Mouse (Mus musculus): ENCODE measurements around the gene Efcab7. TPM values are rescaled to one million over a fixed set of nuclear protein-coding genes. Genes with fewer than 3 reads are reported as not detected.

Efcab7 gene
- polyA plus RNA-seq, 1 experiment from 2014 or later = 25.6 TPM

DNA sequence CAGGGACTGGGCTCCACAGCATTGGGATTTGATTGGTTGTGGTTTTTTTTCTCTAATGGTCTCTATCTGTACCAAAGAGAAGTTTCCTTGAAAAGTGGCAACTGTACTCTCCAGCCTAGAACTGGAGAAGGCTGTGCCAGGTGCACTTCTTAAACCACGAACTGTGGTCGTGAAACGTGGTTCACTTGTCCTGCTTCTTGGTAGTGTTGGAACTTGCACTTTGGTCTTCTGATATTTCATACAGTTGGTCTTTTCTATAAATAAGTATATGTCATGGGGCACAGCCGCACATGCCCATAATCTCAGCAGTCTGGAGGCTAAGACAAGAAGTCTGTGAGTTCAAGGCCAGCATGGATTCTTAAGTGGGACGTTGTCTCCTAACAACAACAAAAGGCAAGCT, 107.3 kb downstream of the Efcab7 start:
- WGBS = 94% methylated on average over 5 of the region's 5 CpGs
- no peak overlapping the region for H3K4me3 ChIP-seq (ENCODE audit: low read depth, low read length)
- DNase-seq (ENCODE audit: low spot score) (no peak), ATAC-seq (replicated peaks; ENCODE audit: low FRiP score) (no peak)
- H3K4me1 ChIP-seq (replicated peaks; ENCODE audit: control insufficient read depth, insufficient read depth, low read length) = no peaks in the 10 kb centered on the region
- no peaks in the 10 kb centered on the region for H3K36me3 ChIP-seq (ENCODE audit: control insufficient read depth, insufficient read depth, low read length)
- H3K4me2 ChIP-seq (ENCODE audit: low read depth, low read length, severe bottlenecking) = no peak overlapping the region
- no peaks in the 10 kb centered on the region for H3K27me3 ChIP-seq (ENCODE audit: control insufficient read depth, insufficient read depth, low read length)
- no peaks in the 10 kb centered on the region for H3K9me3 ChIP-seq (ENCODE audit: control insufficient read depth, low read length)
- no peak overlapping the region for H3K27ac ChIP-seq (ENCODE audit: low read depth, low read length)
- H3K9ac ChIP-seq (ENCODE audit: low read length) = no peak overlapping the region

DNA sequence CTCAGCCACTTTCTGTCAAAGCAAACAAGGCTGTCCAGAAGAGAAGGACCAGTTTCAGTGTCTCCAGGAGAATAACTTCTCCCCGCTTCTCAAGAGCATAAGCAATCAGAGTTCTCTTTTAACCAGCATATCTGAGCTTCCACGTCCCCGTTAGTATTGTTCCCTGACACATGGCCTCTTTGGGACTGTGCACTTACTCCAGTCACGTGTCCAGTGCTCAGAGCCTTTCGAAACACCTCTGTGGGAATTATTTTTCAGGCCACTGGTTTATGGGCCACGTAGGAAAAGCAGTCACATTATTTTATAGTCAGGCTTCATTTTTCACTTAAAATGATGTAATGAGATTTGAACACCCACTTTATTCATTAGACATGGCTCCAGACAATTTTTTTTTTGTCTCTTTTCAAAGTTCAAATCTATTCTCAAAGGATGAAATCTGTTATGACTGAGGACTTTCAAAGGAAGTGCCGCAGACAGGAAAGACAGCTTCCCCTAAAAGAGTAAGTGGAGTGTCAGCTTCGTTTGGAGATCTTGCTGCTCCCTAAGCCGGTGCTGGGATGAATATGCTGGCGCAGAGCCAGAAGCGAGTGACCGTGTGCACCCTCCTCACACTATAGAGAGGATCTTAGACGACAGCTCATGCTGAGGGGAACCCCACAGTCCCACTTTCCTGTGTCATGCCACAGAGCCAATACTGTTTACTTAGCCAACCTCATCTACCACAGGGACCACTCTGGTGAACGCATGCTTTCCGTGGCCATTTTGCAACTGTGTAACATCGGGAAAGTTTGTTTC, 110.9 kb downstream of the Efcab7 start:
- ATAC-seq (replicated peaks; ENCODE audit: low FRiP score) = no peak
- Histone ChIP-seq H3K4me1 (replicated peaks; ENCODE audit: control insufficient read depth, insufficient read depth, low read length) (no peaks in the 10 kb centered on the region), H3K27ac (ENCODE audit: low read depth, low read length) (no peak overlapping the region), H3K4me3 (ENCODE audit: low read depth, low read length) (no peak overlapping the region), H3K36me3 (ENCODE audit: control insufficient read depth, insufficient read depth, low read length) (no peaks in the 10 kb centered on the region), H3K9me3 (ENCODE audit: control insufficient read depth, low read length) (no peaks in the 10 kb centered on the region), H3K27me3 (ENCODE audit: control insufficient read depth, insufficient read depth, low read length) (no peaks in the 10 kb centered on the region), H3K9ac (ENCODE audit: low read length) (no peak overlapping the region), H3K4me2 (ENCODE audit: low read depth, low read length, severe bottlenecking) (no peak overlapping the region)
- DNase-seq (ENCODE audit: low spot score) = no peak
- WGBS = 77% methylated on average over 16 of the region's 16 CpGs

DNA sequence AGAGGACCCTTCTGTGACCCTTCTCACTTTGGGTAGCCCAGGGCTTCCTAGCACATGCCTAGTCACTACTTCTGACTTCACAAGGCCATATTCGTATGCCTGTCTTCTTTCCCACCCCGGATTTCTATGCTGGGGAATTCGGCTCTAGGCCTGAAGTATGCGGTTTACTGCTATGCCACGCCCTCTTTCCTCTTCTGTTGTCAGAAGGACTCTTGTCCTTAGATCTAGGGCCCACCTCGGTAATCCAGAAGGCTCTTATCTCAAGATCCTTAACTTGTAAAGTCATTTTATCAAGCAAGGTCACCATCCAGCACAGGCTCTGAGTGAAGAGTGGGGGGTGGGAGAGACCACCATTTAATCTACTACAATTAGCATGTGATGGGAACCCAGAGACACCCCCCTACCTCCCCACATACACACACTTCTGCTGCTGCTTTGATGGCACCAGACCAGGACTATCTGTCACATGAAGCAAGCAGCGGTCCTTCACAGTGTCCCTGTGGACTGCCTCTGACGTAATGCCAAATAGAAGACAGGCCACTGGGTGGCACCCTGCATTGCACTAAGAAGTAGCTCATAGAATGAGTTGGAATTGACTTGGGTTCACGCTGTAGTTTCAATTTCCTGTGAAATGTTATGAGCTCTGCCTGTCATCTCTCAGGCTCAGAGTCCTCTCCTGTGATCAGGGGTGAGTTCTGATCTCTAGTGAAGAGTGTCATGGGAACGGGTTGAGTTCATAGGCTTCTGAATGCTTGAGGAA, 112.8 kb downstream of the Efcab7 start:
- Histone ChIP-seq H3K4me1 (replicated peaks; ENCODE audit: control insufficient read depth, insufficient read depth, low read length) (no peaks in the 10 kb centered on the region), H3K9ac (ENCODE audit: low read length) (no peak overlapping the region), H3K4me3 (ENCODE audit: low read depth, low read length) (no peak overlapping the region), H3K27ac (ENCODE audit: low read depth, low read length) (no peak overlapping the region), H3K4me2 (ENCODE audit: low read depth, low read length, severe bottlenecking) (no peak overlapping the region), H3K9me3 (ENCODE audit: control insufficient read depth, low read length) (no peaks in the 10 kb centered on the region), H3K27me3 (ENCODE audit: control insufficient read depth, insufficient read depth, low read length) (no peaks in the 10 kb centered on the region), H3K36me3 (ENCODE audit: control insufficient read depth, insufficient read depth, low read length) (no peaks in the 10 kb centered on the region)
- DNase-seq (ENCODE audit: low spot score) = no peak
- 88% methylated on average over 10 of the region's 10 CpGs for WGBS
- no peak; the same call in 1 of the 2 replicates for ATAC-seq (replicated peaks; ENCODE audit: low FRiP score)

DNA sequence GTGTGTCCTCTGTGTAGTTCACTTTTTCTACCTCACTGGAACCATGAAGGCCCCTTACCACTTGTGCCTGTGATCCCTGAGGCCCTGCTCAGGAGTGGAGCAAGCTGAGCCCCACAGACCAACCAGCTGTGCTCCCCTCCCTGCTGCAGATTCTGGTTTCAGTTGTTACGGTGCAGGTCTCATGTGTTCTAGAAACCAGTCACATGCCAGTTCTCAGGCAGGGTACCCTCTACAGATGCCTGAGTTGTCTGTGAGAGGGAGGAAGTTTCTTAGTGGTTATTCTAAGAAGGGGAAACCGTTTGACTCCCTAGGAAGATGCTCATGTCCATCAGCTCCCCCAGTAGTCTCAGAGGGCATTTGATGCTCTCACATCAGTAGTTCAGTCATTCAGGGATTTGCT, 115.6 kb downstream of the Efcab7 start:
- H3K4me1 ChIP-seq (replicated peaks; ENCODE audit: control insufficient read depth, insufficient read depth, low read length) = no peaks in the 10 kb centered on the region
- no peak overlapping the region for H3K4me3 ChIP-seq (ENCODE audit: low read depth, low read length)
- no peak overlapping the region for H3K9ac ChIP-seq (ENCODE audit: low read length)
- no peaks in the 10 kb centered on the region for H3K9me3 ChIP-seq (ENCODE audit: control insufficient read depth, low read length)
- H3K27ac ChIP-seq (ENCODE audit: low read depth, low read length) = no peak overlapping the region
- no peaks in the 10 kb centered on the region for H3K27me3 ChIP-seq (ENCODE audit: control insufficient read depth, insufficient read depth, low read length)
- no peak for ATAC-seq (replicated peaks; ENCODE audit: low FRiP score)
- H3K36me3 ChIP-seq (ENCODE audit: control insufficient read depth, insufficient read depth, low read length) = no peaks in the 10 kb centered on the region
- H3K4me2 ChIP-seq (ENCODE audit: low read depth, low read length, severe bottlenecking) = no peak overlapping the region
- WGBS = 86% methylated on average over 2 of the region's 2 CpGs
- no peak for DNase-seq (ENCODE audit: low spot score)

DNA sequence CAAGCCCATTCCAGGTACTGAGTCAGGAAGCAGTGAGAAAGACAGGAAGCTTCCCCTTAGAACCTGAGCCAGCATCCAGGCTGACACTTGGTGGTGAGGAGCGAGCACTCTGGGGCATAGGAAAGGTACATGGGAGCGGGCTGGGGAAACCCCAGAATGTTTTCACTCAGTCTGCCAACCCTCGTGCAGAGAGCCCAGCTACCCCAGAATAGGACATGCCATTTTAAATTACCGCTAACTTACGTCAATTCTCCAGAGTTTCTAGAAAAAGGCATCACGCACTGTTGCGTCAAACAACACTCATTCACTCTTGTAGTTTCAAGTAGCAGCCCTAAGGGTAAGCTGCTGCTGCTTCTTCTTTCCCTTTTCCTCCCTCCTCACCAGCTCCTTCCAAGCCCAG, 116.0 kb downstream of the Efcab7 start:
- no peaks in the 10 kb centered on the region for H3K9me3 ChIP-seq (ENCODE audit: control insufficient read depth, low read length)
- H3K9ac ChIP-seq (ENCODE audit: low read length) = no peak overlapping the region
- H3K4me2 ChIP-seq (ENCODE audit: low read depth, low read length, severe bottlenecking) = no peak overlapping the region
- 89% methylated on average over 7 of the region's 7 CpGs for WGBS
- DNase-seq (ENCODE audit: low spot score) (no peak), ATAC-seq (replicated peaks; ENCODE audit: low FRiP score) (no peak)
- H3K36me3 ChIP-seq (ENCODE audit: control insufficient read depth, insufficient read depth, low read length) = no peaks in the 10 kb centered on the region
- H3K4me1 ChIP-seq (replicated peaks; ENCODE audit: control insufficient read depth, insufficient read depth, low read length) = no peaks in the 10 kb centered on the region
- H3K4me3 ChIP-seq (ENCODE audit: low read depth, low read length) = no peak overlapping the region
- no peak overlapping the region for H3K27ac ChIP-seq (ENCODE audit: low read depth, low read length)
- H3K27me3 ChIP-seq (ENCODE audit: control insufficient read depth, insufficient read depth, low read length) = no peaks in the 10 kb centered on the region

GRCm38 (mm10) chr4:99946516-99946915, 117.5 kb downstream of the Efcab7 start:
- no peak overlapping the region for H3K4me2 ChIP-seq (ENCODE audit: low read depth, low read length, severe bottlenecking)
- H3K36me3 ChIP-seq (ENCODE audit: control insufficient read depth, insufficient read depth, low read length) = no peaks in the 10 kb centered on the region
- WGBS = 78% methylated on average over 2 of the region's 2 CpGs
- H3K27me3 ChIP-seq (ENCODE audit: control insufficient read depth, insufficient read depth, low read length) = no peaks in the 10 kb centered on the region
- H3K9ac ChIP-seq (ENCODE audit: low read length) = no peak overlapping the region
- no peaks in the 10 kb centered on the region for H3K9me3 ChIP-seq (ENCODE audit: control insufficient read depth, low read length)
- no peaks in the 10 kb centered on the region for H3K4me1 ChIP-seq (replicated peaks; ENCODE audit: control insufficient read depth, insufficient read depth, low read length)
- DNase-seq (ENCODE audit: low spot score) (no peak), ATAC-seq (replicated peaks; ENCODE audit: low FRiP score) (no peak)
- no peak overlapping the region for H3K27ac ChIP-seq (ENCODE audit: low read depth, low read length)
- H3K4me3 ChIP-seq (ENCODE audit: low read depth, low read length) = no peak overlapping the region

- no peak for DNase-seq (ENCODE audit: low spot score)
- no peaks in the 10 kb centered on the region for H3K9me3 ChIP-seq (ENCODE audit: control insufficient read depth, low read length)
Observed at GRCm38 (mm10) chr4:99947192-99947591, 118.2 kb downstream of the Efcab7 start.

DNA sequence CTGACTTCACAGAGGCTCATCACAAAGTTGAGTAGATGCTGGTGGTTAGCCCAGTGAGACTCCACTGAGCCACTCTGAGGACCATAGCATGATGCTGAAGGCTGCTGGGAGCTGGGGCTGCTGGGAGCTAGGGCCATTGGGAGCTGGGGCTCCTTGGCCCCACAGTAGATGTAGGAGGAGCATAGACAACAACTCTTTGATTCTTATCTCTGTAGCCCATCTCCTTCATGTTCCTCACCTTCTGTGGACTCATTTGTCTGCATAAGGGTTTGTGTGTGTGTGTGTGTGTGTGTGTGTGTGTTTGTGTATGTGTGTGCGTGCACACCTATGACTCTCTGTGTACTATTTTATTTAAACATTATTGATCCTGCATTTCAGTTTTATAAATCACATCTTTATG, 118.9 kb downstream of the Efcab7 start:
- DNase-seq (ENCODE audit: low spot score) (no peak), ATAC-seq (replicated peaks; ENCODE audit: low FRiP score) (no peak)
- H3K9ac ChIP-seq (ENCODE audit: low read length) = no peak overlapping the region
- WGBS = 84% methylated on average over 1 of the region's 1 CpGs
- H3K4me2 ChIP-seq (ENCODE audit: low read depth, low read length, severe bottlenecking) = no peak overlapping the region
- no peak overlapping the region for H3K4me3 ChIP-seq (ENCODE audit: low read depth, low read length)
- H3K9me3 ChIP-seq (ENCODE audit: control insufficient read depth, low read length) = no peaks in the 10 kb centered on the region
- no peak overlapping the region for H3K27ac ChIP-seq (ENCODE audit: low read depth, low read length)
- H3K27me3 ChIP-seq (ENCODE audit: control insufficient read depth, insufficient read depth, low read length) = no peaks in the 10 kb centered on the region
- H3K4me1 ChIP-seq (replicated peaks; ENCODE audit: control insufficient read depth, insufficient read depth, low read length) = no peaks in the 10 kb centered on the region
- no peaks in the 10 kb centered on the region for H3K36me3 ChIP-seq (ENCODE audit: control insufficient read depth, insufficient read depth, low read length)

More at GRCm38 (mm10) chr4:99947192-99947591, 118.2 kb downstream of the Efcab7 start:
- Histone ChIP-seq H3K4me1 (replicated peaks; ENCODE audit: control insufficient read depth, insufficient read depth, low read length) (no peaks in the 10 kb centered on the region), H3K4me3 (ENCODE audit: low read depth, low read length) (no peak overlapping the region), H3K27me3 (ENCODE audit: control insufficient read depth, insufficient read depth, low read length) (no peaks in the 10 kb centered on the region), H3K36me3 (ENCODE audit: control insufficient read depth, insufficient read depth, low read length) (no peaks in the 10 kb centered on the region), H3K4me2 (ENCODE audit: low read depth, low read length, severe bottlenecking) (no peak overlapping the region), H3K27ac (ENCODE audit: low read depth, low read length) (no peak overlapping the region), H3K9ac (ENCODE audit: low read length) (no peak overlapping the region)
- 94% methylated on average over 1 of the region's 1 CpGs for WGBS
- no peak for ATAC-seq (replicated peaks; ENCODE audit: low FRiP score)
